Mouse (Mus musculus) small intestine, adult 2 months (tissue): Measurements from ENCODE around the gene Fyn.

Experiments used
- CTCF ChIP-seq: fragments of 200-500 bp; IDR thresholded peaks from 2 replicates; pipeline ENCODE4 v1.5.1; 2012; ENCODE audit warnings: low read depth, mild to moderate bottlenecking, control low read depth, inconsistent platforms, low read length, moderate library complexity, mixed read lengths; ENCODE audit not compliant: insufficient replicate concordance, insufficient read length; ENCODE audit errors: extremely low read depth
- POLR2A ChIP-seq: fragments of 200-500 bp; IDR thresholded peaks from 2 replicates; pipeline ENCODE4 v1.6.1; 2012; ENCODE audit warnings: low read depth, mild to moderate bottlenecking, control low read depth, inconsistent platforms, low read length, moderate library complexity

GRCm38 (mm10) chr10:39592501-39592900 lies 223.8 kb downstream of the Fyn start:
- TF ChIP-seq CTCF (no peak), POLR2A (no peak)
